Mouse (Mus musculus) liver, embryonic 12.5 days (tissue): ENCODE measurements around the gene Klf9. TPM values are rescaled to one million over a fixed set of nuclear protein-coding genes. Genes with fewer than 3 reads are reported as not detected.

Source experiments
- ATAC-seq: fragments of 200-750 bp; cut with Nextera tagmentation; 2 replicates; pipeline ENCODE4 v1.8.0; 2017; ENCODE audit warnings: moderate number of reproducible peaks, mild to moderate bottlenecking, moderate library complexity
- H3K27ac ChIP-seq: fragments of 300-500 bp; sonication (generic); 2 replicates; pipeline ENCODE4 v1.5.1; 2016; ENCODE audit warnings: mild to moderate bottlenecking
- H3K27me3 ChIP-seq: fragments of 300-500 bp; sonication (generic); replicated peaks from 2 replicates; pipeline ENCODE4 v1.6.1; 2016; ENCODE audit warnings: mild to moderate bottlenecking, moderate library complexity
- H3K36me3 ChIP-seq: fragments of 300-500 bp; sonication (generic); 2 replicates; pipeline ENCODE4 v1.6.1; 2016; ENCODE audit warnings: mild to moderate bottlenecking, moderate library complexity
- H3K4me1 ChIP-seq: fragments of 300-500 bp; sonication (generic); 2 replicates; pipeline ENCODE4 v1.6.1; 2016
- H3K4me2 ChIP-seq: fragments of 300-500 bp; sonication (generic); 2 replicates; pipeline ENCODE4 v1.6.1; 2016; ENCODE audit warnings: mild to moderate bottlenecking, moderate library complexity
- H3K4me3 ChIP-seq: fragments of 300-500 bp; sonication (generic); 2 replicates; pipeline ENCODE4 v1.5.1; 2016; ENCODE audit warnings: mild to moderate bottlenecking, moderate library complexity
- H3K9ac ChIP-seq: fragments of 300-500 bp; sonication (generic); 2 replicates; pipeline ENCODE4 v1.6.1; 2016; ENCODE audit warnings: mild to moderate bottlenecking, moderate library complexity
- H3K9me3 ChIP-seq: fragments of 300-500 bp; sonication (generic); replicated peaks from 2 replicates; pipeline ENCODE4 v1.6.1; 2016; ENCODE audit warnings: mild to moderate bottlenecking, moderate library complexity
- WGBS: fragments of 180-500 bp; shearing (Covaris S2); methylation state at CpG from one replicate; pipeline ENCODE4 v1.1.7; 2016; ENCODE audit not compliant: insufficient replicate concordance; 5-methylcytosine and 5-hydroxymethylcytosine counted together
- polyA plus RNA-seq: library from polyadenylated mRNA; unstranded; fragments of >200 nt; fragmentation: Nextera tagmentation; extraction: Ambion mirVana; gene quantifications from 2 replicates; pipeline ENCODE4 v1.2.1, GENCODE M21; 2016

Gene Klf9
- polyA plus RNA-seq, 1 experiment from 2014 or later, result 2.1 TPM

DNA sequence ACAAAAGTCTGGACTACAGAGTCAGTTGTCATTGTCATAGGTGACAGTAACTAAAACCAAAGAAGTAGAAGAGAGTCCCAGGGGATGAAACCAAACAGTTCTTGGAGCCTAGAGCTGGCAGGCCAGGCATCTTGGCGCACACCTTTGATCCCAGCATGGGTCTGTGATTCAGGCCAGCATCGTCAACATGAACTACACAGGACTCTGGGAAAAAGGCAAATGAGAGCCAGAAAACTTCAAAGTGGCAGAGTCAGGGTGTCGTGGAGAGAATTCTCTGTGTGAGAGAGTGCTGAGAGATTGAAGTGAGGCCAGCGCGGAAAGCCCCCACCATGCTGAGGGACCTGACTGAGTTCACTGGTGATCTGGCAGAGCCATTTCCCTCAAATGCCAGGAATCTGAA is 29.4 kb downstream of the Klf9 start:
- Histone ChIP-seq H3K4me1 (peaks cover 13% of the 10 kb centered on the region; the same call in 1 of the 2 replicates), H3K27me3 (no peaks in the 10 kb centered on the region), H3K9ac (no peak overlapping the region), H3K4me2 (no peak overlapping the region), H3K9me3 (no peaks in the 10 kb centered on the region), H3K27ac (no peak overlapping the region), H3K36me3 (no peaks in the 10 kb centered on the region), H3K4me3 (no peak overlapping the region)
- ATAC-seq, result no peak
- 89% methylated on average over 5 of the region's 5 CpGs for WGBS

GRCm38 (mm10) chr19:23171136-23171535 is 30.1 kb downstream of the Klf9 start:
- Histone ChIP-seq H3K27me3 (no peaks in the 10 kb centered on the region), H3K4me2 (no peak overlapping the region), H3K9ac (no peak overlapping the region), H3K36me3 (no peaks in the 10 kb centered on the region), H3K9me3 (no peaks in the 10 kb centered on the region), H3K27ac (no peak overlapping the region), H3K4me3 (no peak overlapping the region), H3K4me1 (peaks cover 9% of the 10 kb centered on the region; the same call in 1 of the 2 replicates)
- ATAC-seq, result no peak
- WGBS, result 85% methylated on average over 2 of the region's 2 CpGs

GRCm38 (mm10) chr19:23175090-23175489 is 34.1 kb downstream of the Klf9 start:
- 67% methylated on average over 3 of the region's 3 CpGs for WGBS
- Histone ChIP-seq H3K27ac (no peak overlapping the region), H3K9ac (no peak overlapping the region), H3K27me3 (no peaks in the 10 kb centered on the region), H3K4me2 (no peak overlapping the region), H3K9me3 (no peaks in the 10 kb centered on the region), H3K4me3 (no peak overlapping the region), H3K4me1 (no peaks in the 10 kb centered on the region), H3K36me3 (no peaks in the 10 kb centered on the region)
- no peak for ATAC-seq

DNA sequence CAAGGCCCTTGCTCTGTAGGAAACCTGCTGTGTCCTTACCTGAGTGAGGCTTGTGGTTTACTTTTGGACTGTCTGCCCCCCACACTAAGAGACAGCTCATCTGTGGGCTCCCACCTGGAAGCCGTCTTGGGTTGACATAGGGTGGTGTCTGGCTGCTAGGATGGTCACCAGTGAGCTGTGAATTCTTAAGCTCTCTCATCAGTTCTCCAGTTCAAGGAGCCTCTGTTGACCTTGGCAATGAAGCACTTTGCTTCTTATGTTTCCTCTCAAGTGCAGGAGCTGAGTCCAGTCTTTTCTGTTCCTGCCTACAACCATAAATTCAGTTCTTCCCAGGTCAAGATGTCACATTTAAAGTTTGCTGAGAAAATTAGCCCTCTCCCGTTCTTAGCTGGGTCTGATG is 34.5 kb downstream of the Klf9 start:
- WGBS, result 70% methylated on average over 2 of the region's 2 CpGs
- Histone ChIP-seq H3K27me3 (no peaks in the 10 kb centered on the region), H3K36me3 (no peaks in the 10 kb centered on the region), H3K4me2 (no peak overlapping the region), H3K4me3 (no peak overlapping the region), H3K27ac (no peak overlapping the region), H3K9ac (no peak overlapping the region), H3K9me3 (no peaks in the 10 kb centered on the region), H3K4me1 (no peaks in the 10 kb centered on the region)
- no peak for ATAC-seq

GRCm38 (mm10) chr19:23178533-23178932 is 37.5 kb downstream of the Klf9 start:
- whole genome bisulfite sequencing, result 83% methylated on average over 3 of the region's 3 CpGs

DNA sequence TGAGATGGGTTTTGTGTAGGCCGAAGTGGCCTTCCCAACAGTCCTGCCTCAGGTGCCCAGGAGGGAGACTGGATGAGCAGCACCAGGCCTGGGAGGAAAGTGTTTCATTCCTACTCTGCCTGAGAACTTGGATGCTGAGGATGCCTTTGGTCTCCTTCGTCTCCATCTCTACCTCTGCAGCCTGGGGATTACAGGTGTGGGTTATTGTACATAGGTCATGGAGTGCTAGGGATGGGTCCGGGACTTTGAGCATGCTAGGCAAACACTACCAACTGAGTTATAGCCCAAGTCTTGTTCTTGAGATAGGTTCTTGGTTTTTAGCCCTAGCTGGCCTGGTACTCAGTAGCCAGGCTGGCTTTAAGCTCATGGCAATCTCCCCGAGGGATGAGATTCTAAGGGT is 42.5 kb downstream of the Klf9 start:
- no peak overlapping the region for H3K27ac ChIP-seq
- no peak overlapping the region for H3K4me3 ChIP-seq
- no peak for ATAC-seq
- H3K4me1 ChIP-seq, result peaks cover 12% of the 10 kb centered on the region
- H3K36me3 ChIP-seq, result peaks cover 7% of the 10 kb centered on the region
- no peak overlapping the region for H3K4me2 ChIP-seq
- H3K27me3 ChIP-seq, result no peaks in the 10 kb centered on the region
- no peak overlapping the region for H3K9ac ChIP-seq
- no peaks in the 10 kb centered on the region for H3K9me3 ChIP-seq
- WGBS, result 75% methylated on average over 4 of the region's 4 CpGs

More at GRCm38 (mm10) chr19:23178533-23178932, 37.5 kb downstream of the Klf9 start:
- Histone ChIP-seq H3K4me1 (no peaks in the 10 kb centered on the region), H3K4me2 (no peak overlapping the region), H3K36me3 (no peaks in the 10 kb centered on the region), H3K27me3 (no peaks in the 10 kb centered on the region), H3K27ac (no peak overlapping the region), H3K9ac (no peak overlapping the region), H3K9me3 (no peaks in the 10 kb centered on the region), H3K4me3 (no peak overlapping the region)
- ATAC-seq, result no peak

DNA sequence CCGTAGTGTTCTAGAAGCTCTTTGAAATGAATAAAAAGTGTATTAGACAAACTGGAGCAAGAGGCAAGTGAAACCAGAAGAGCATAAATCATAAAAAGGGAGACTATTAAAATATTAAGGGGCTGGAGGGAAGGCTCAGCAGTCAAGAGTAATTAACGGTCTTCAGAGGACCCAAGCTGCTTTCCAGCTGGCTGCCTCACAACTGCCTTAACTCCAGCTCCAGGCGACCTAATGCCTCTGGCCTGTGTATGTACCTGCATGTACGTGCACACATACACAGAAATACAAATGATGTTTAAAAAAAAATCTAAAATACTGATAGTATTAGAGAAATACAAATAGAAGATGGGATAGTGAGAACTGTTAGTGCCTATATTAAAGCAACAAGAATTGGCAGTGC is 43.0 kb downstream of the Klf9 start:
- peaks cover 12% of the 10 kb centered on the region for H3K4me1 ChIP-seq
- H3K9ac ChIP-seq, result no peak overlapping the region
- H3K4me3 ChIP-seq, result no peak overlapping the region
- H3K27ac ChIP-seq, result no peak overlapping the region
- peaks cover 9% of the 10 kb centered on the region for H3K36me3 ChIP-seq
- no peaks in the 10 kb centered on the region for H3K27me3 ChIP-seq
- no peak for ATAC-seq
- no peaks in the 10 kb centered on the region for H3K9me3 ChIP-seq
- WGBS, result 76% methylated on average over 4 of the region's 4 CpGs
- H3K4me2 ChIP-seq, result no peak overlapping the region

DNA sequence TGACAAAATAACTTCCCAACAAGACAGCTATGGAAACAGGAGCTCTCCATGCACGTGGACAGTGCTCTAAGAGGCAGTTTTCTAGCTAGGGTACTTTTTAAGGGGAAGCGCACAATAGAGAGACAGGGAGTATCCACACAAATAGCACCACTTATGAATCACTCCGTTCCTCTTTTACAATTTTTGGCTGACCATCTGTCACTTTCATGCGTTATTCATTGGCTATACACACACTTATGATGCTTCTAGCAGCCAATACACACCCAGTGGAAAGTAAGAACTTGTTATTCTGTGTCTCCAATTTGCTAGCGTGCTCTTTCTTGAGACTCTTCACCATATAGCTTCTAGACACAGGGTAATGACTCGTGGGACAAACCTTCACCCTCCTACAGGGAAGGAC is 46.7 kb downstream of the Klf9 start:
- Histone ChIP-seq H3K9me3 (no peaks in the 10 kb centered on the region), H3K27me3 (no peaks in the 10 kb centered on the region), H3K9ac (no peak overlapping the region), H3K4me3 (no peak overlapping the region), H3K27ac (no peak overlapping the region), H3K36me3 (peaks cover 14% of the 10 kb centered on the region), H3K4me2 (no peak overlapping the region), H3K4me1 (peaks cover 12% of the 10 kb centered on the region)
- no peak for ATAC-seq
- WGBS, result 81% methylated on average over 6 of the region's 6 CpGs

DNA sequence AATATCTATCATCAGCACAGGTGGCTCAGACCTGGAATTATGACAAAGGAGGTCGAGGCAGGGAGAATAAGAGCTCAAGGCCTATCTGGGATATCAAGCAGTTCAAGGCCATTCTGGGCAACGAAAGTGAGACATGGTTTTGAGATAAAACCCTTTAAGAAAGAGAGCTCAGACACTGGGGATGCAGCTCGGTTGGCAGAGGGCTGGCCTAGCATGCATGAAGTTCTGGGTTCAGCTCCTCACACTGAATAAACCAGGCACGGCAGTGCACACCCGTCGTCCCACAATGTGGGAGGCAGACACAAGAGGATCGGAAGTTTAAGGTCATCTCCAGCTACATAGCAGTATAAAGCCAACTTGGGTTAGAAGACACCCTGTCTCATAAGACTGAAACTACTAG is 48.0 kb downstream of the Klf9 start:
- Histone ChIP-seq H3K4me1 (peaks cover 11% of the 10 kb centered on the region), H3K4me2 (no peak overlapping the region), H3K36me3 (peaks cover 14% of the 10 kb centered on the region), H3K27me3 (no peaks in the 10 kb centered on the region), H3K4me3 (no peak overlapping the region), H3K9ac (no peak overlapping the region), H3K27ac (no peak overlapping the region), H3K9me3 (no peaks in the 10 kb centered on the region)
- ATAC-seq, result no peak
- WGBS, result 73% methylated on average over 7 of the region's 7 CpGs

- Histone ChIP-seq H3K4me2 (no peak overlapping the region), H3K27ac (no peak overlapping the region), H3K27me3 (no peaks in the 10 kb centered on the region), H3K9me3 (no peaks in the 10 kb centered on the region), H3K9ac (no peak overlapping the region), H3K36me3 (peaks cover 10% of the 10 kb centered on the region), H3K4me1 (peaks cover 4% of the 10 kb centered on the region; the same call in 1 of the 2 replicates), H3K4me3 (no peak overlapping the region)
- ATAC-seq, result no peak
- WGBS, result 84% methylated on average over 1 of the region's 1 CpGs
These were observed 48.7 kb downstream of the Klf9 start for GRCm38 (mm10) chr19:23189744-23190143.

- Histone ChIP-seq H3K27me3 (no peaks in the 10 kb centered on the region), H3K36me3 (peaks cover 9% of the 10 kb centered on the region; the same call in 1 of the 2 replicates), H3K9ac (no peak overlapping the region), H3K4me1 (no peaks in the 10 kb centered on the region), H3K4me2 (no peak overlapping the region), H3K4me3 (no peak overlapping the region), H3K27ac (no peak overlapping the region), H3K9me3 (no peaks in the 10 kb centered on the region)
- 90% methylated on average over 6 of the region's 6 CpGs for WGBS
- no peak for ATAC-seq
These were observed 50.5 kb downstream of the Klf9 start for GRCm38 (mm10) chr19:23191486-23191885.

- Histone ChIP-seq H3K27ac (no peak overlapping the region), H3K4me1 (no peaks in the 10 kb centered on the region), H3K9ac (no peak overlapping the region), H3K36me3 (peaks cover 15% of the 10 kb centered on the region), H3K9me3 (no peaks in the 10 kb centered on the region), H3K4me3 (no peak overlapping the region), H3K4me2 (no peak overlapping the region), H3K27me3 (no peaks in the 10 kb centered on the region)
- no peak for ATAC-seq
- 36% methylated on average over 3 of the region's 3 CpGs for WGBS
These were observed 52.0 kb downstream of the Klf9 start for GRCm38 (mm10) chr19:23193076-23193475.

DNA sequence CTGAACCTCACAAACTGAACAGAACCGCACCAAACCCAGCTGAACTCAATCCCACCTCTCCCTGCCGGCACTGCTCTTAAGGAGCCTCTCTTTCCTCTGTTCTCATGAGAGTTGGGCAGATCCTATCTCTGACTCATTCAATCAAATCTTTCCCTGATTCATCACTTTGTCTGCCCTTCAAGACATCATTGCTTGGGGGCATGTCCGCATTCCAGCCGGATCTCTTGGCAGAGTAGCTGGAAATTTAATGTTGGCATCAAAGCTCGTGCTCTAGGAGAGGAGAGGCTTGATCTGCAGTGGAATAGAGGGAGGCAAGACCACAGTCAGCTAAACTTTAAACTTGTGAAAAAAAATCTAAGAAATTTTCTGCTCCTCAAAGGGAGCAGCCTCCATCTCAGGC is 61.1 kb downstream of the Klf9 start:
- H3K36me3 ChIP-seq, result peaks cover 58% of the 10 kb centered on the region
- no peak overlapping the region for H3K4me2 ChIP-seq
- peaks cover 21% of the 10 kb centered on the region for H3K4me1 ChIP-seq
- WGBS, result 87% methylated on average over 5 of the region's 5 CpGs
- no peak overlapping the region for H3K4me3 ChIP-seq
- H3K27me3 ChIP-seq, result no peaks in the 10 kb centered on the region
- no peaks in the 10 kb centered on the region for H3K9me3 ChIP-seq
- ATAC-seq, result no peak
- H3K9ac ChIP-seq, result no peak overlapping the region
- no peak overlapping the region for H3K27ac ChIP-seq
